Mouse (Mus musculus) gastrocnemius, adult 18-20 months (tissue): ENCODE data around the gene Sept9. TPM values are rescaled to one million over a fixed set of nuclear protein-coding genes. Genes with fewer than 3 reads are reported as not detected.
A peak's percentile ranks its signal among the peaks of the same experiment; 100 is the strongest.

Source experiments
- DNase-seq: peaks from one replicate; pipeline ENCODE4 v3.0.0; 2021; ENCODE audit warnings: low spot score
- total RNA-seq, 2 experiments: library from RNA; stranded (reverse); gene quantifications; 2 replicates each; pipeline ENCODE4 v1.2.3; 2021

The Sept9 gene
- total RNA-seq, 2 experiments from 2014 or later: 8.0 to 16.1 TPM

- no peak for DNase-seq
These were observed 203.1 kb downstream of the Sept9 start for GRCm38 (mm10) chr11:117402550-117402949.

DNA sequence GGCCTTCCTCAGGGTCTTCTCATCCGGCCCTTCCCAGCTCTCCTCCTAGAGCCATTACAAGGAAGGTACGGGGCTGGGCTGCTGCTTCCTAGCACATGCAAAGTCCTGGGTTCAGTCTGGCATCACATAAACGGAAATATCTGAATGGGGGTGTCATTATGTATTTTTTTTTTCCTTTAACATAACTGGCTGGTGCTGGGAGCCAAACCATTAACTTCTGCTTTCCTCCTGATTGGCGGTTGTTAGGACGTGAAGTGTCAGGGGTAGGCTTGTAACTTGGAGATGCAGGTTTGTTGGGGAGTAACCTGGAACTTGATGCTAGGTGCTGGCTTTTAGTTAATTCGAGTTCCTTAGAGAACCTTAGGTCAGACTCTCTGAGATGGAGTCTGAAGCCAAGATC lies 203.6 kb downstream of the Sept9 start:
- no peak for DNase-seq

DNA sequence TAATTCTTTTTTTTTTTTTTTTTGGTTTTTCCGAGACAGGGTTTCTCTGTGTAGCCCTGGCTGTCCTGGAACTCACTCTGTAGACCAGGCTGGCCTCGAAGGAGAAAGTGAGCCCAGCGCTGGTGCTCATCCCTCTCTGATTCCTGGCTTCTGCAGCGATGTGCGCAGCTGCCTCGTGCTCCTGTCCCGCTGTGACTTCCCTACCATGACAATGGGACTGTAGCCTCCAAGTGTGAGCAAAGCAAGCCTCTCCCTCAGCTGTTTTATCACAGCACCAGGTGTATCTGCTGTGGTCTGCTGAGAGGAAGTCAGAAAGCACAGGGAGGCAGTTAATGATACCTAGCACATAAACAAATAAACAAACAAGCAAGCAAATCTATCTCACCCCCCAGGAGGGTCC lies 204.3 kb downstream of the Sept9 start:
- DNase-seq: no peak

- DNase-seq: no peak
These were observed 207.2 kb downstream of the Sept9 start for GRCm38 (mm10) chr11:117406711-117407110.

DNA sequence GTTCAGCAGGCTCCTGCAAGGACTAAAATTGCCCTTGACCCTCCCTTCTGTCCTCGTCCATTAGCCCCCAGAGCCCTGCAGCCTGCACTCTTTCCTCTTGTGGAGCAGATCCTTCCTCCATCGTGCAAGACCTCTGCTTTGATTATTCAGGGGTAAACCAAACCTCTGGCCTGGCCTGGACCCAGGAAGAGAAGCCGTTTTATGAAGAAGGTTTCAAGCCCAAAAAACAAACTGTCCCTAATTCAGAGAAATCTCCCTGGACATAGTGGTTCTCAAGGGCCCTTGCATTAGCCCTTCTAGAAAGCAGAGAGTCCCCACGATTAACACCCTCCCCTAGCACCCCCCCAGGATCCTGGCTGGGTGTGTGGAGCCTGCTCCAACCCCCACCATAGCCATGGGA lies 207.7 kb downstream of the Sept9 start:
- DNase-seq: no peak

DNA sequence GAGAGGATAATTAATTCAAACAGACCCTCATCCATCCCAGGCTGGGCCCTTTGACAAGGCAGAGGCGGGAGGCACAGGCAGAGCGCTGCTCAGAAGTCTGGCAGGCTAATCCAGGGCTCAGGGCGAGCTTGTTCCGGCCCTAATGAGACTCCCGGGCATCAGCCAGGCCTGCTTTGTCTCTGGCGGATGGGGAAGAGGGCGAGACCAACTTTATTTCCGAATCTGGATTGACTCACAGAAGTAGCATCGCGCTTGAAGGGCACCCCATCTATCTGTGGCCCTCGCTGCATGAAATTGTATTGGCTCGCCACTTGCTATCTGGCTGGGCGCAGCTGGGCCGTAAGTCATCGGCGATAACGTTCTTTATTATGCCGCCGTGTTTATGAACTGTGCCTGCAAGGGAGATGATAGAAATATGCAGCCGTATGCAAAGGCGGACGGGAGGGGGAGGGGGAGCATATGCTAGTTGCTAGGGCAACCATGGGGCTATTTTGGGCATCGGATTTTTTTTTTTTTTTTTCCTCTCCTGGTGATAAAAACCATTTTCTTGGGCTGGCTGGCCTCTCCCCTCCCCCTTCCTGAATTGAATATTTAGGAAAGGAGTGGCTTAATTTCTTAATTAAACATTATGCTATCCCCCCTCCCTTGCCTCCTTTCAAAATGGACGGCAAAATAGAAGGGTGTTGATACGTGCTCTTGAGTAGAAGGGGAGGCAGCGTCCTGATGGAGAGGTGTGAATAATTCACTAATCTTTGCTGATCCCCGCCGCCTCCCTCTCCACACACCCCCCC lies 208.4 kb downstream of the Sept9 start:
- peak; percentile 34 for DNase-seq

GRCm38 (mm10) chr11:117408442-117409031 lies 209.1 kb downstream of the Sept9 start:
- DNase-seq: no peak

DNA sequence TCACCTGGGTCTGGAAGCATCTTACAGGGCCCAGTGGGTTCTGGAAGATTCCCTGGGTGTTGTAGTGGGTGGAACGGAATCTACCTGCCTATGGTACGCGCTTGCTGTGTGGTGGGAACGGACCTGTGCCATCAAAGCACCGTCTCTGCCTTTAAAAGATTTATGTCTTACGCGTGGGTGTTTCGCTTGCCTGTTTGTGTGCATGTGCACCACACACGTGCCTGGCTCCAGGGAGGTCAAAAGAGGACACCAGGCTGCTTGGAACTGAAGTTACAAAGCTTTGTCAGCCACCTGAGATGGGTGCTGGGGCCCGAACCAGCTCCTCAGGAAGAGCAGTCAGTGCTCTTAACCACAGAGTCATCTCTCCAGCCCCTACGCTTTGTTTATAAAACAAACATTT lies 209.9 kb downstream of the Sept9 start:
- DNase-seq: no peak

- DNase-seq: no peak
These were observed 210.6 kb downstream of the Sept9 start for GRCm38 (mm10) chr11:117410059-117410458.

DNA sequence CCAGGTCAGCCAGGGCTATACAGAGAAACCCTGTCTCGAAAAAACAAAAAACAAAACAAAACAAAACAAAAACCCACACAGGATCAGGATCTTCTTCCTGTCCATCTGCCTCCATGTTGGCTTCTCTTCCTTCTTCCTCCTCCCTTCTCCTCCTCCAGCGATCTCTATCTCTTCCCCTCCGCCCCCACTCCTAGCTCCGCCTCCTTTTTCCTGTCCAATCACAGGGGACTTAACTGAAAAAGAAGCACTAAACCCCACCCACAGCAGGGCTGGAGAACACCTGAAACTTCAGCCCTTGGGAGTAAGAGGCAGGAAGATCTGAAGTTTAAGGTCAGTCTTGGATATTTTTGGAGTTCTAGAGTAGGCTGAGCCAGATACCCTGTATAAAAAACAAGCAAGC lies 212.2 kb downstream of the Sept9 start:
- no peak for DNase-seq

Other genes with a start within 250 kb of the Sept9 start
- 10 to 100 TPM; 52.1 to 53.3 TPM for gene Sec14l1, start 84.5 kb upstream of the Sept9 start, total RNA-seq